Mouse (Mus musculus): ENCODE results near the gene Tex19.1. TPM values are rescaled to one million over a fixed set of nuclear protein-coding genes. Genes with fewer than 3 reads are reported as not detected.
"Not testable (repeated sequence)": the region's sequence is repeated elsewhere in the genome, so short reads cannot be mapped to it uniquely, and the experiment has no call there.

The Tex19.1 gene
- polyA plus RNA-seq (2014; fragmentation: Nextera tagmentation; extraction: Ambion mirVana), result not detected in 2 replicates

DNA sequence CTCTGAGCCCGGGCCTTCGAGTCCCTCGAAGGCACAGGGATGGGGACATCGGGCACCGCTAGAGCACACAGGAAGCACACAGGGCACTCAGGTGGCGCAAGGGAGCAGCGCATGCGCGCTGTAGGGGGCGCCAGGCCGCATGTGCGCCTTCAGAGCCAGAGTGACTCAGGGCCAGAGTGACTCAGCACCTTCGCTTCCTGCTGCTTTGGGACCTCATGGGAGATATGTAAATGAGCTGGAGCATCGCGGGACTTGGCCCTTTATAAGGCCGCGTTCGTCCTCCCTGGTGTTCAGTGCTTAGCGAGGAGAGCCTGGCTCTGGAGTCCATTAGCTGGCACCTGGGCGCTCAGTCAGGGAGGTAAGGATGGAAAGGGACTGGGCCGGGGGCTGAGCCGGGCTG lies at the start of gene Tex19.1:
Gene Tex19.1 (plus strand): TSS at position 279 of the 400 bp plus-strand sequence.
- no peak for ATAC-seq (ENCODE audit: low FRiP score, low TSS enrichment)
- H3K36me3 ChIP-seq (ENCODE audit: control insufficient read depth, insufficient read depth, low read length), result no peaks in the 10 kb centered on the region
- WGBS, result 93% methylated on average over 22 of the region's 22 CpGs
- DNase-seq, result no peak
- H3K4me2 ChIP-seq (ENCODE audit: low read length), result no peak within 1 kb of the TSS
- no peak within 1 kb of the TSS for H3K9ac ChIP-seq (replicated peaks; ENCODE audit: low read length)
- no peak within 1 kb of the TSS for H3K4me3 ChIP-seq (replicated peaks; ENCODE audit: low read depth, low read length)
- no peaks in the 10 kb centered on the region for H3K4me1 ChIP-seq (ENCODE audit: control insufficient read depth, insufficient read depth, low read length)
- H3K27me3 ChIP-seq (ENCODE audit: control insufficient read depth, insufficient read depth, low read length), result no peaks in the 10 kb centered on the region
- no peak within 1 kb of the TSS for H3K27ac ChIP-seq (replicated peaks; ENCODE audit: low read depth, low read length)
- no peaks in the 10 kb centered on the region for H3K9me3 ChIP-seq (ENCODE audit: control insufficient read depth, low read length)

GRCm38 (mm10) chr11:121099762-121100161 lies 46.2 kb upstream of the Tex19.1 start:
- H3K9me3 ChIP-seq (ENCODE audit: control insufficient read depth, low read length), result 0 out of 2 replicates have a peak, but pooled peaks cover 2% of the 10 kb centered on the region
- no peak overlapping the region for H3K9ac ChIP-seq (replicated peaks; ENCODE audit: low read length)
- H3K27ac ChIP-seq (replicated peaks; ENCODE audit: low read depth, low read length), result no peak overlapping the region
- DNase-seq (no peak), ATAC-seq (ENCODE audit: low FRiP score, low TSS enrichment) (no peak)
- H3K27me3 ChIP-seq (ENCODE audit: control insufficient read depth, insufficient read depth, low read length), result no peaks in the 10 kb centered on the region
- H3K4me2 ChIP-seq (ENCODE audit: low read length), result no peak overlapping the region
- WGBS, result 77% methylated on average over 7 of the region's 7 CpGs
- no peaks in the 10 kb centered on the region for H3K4me1 ChIP-seq (ENCODE audit: control insufficient read depth, insufficient read depth, low read length)
- no peaks in the 10 kb centered on the region for H3K36me3 ChIP-seq (ENCODE audit: control insufficient read depth, insufficient read depth, low read length)
- no peak overlapping the region for H3K4me3 ChIP-seq (replicated peaks; ENCODE audit: low read depth, low read length)

- H3K27me3 ChIP-seq (ENCODE audit: control insufficient read depth, insufficient read depth, low read length), result no peaks in the 10 kb centered on the region
- no peak for DNase-seq
- H3K36me3 ChIP-seq (ENCODE audit: control insufficient read depth, insufficient read depth, low read length), result no peaks in the 10 kb centered on the region
- H3K4me3 ChIP-seq (replicated peaks; ENCODE audit: low read depth, low read length), result no peak overlapping the region
- H3K9me3 ChIP-seq (ENCODE audit: control insufficient read depth, low read length), result 0 out of 2 replicates have a peak, but pooled peaks cover 2% of the 10 kb centered on the region
- H3K27ac ChIP-seq (replicated peaks; ENCODE audit: low read depth, low read length), result no peak overlapping the region
- no peak overlapping the region for H3K9ac ChIP-seq (replicated peaks; ENCODE audit: low read length)
- no peak overlapping the region for H3K4me2 ChIP-seq (ENCODE audit: low read length)
- WGBS, result 78% methylated on average over 7 of the region's 7 CpGs
- no peak for ATAC-seq (ENCODE audit: low FRiP score, low TSS enrichment)
- H3K4me1 ChIP-seq (ENCODE audit: control insufficient read depth, insufficient read depth, low read length), result no peaks in the 10 kb centered on the region
Observed at GRCm38 (mm10) chr11:121100692-121101091, 45.3 kb upstream of the Tex19.1 start.

- WGBS, result 94% methylated on average over 4 of the region's 4 CpGs
- H3K4me2 ChIP-seq (ENCODE audit: low read length), result no peak overlapping the region
Observed at GRCm38 (mm10) chr11:121101124-121101805, 44.7 kb upstream of the Tex19.1 start.

DNA sequence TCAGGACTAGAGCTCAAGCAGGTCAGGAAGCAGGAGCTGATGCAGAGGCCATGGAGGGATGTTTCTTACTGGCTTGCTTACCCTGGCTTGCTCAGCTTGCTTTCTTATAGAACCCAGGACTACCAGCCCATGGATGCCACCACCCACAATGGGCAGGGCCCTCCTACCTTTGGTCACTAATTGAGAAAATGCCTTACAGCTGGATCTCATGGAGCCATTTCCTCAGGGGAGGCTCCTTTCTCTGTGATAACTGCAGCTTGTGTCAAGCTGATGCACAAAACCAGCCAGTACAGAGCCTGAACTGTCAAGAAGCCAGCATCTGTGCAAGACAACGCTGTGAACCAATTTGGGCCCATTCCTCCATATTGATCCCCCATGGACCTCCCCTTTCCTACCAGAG lies 38.7 kb upstream of the Tex19.1 start:
- WGBS, result 91% methylated on average over 1 of the region's 1 CpGs
- not testable (repeated sequence) for DNase-seq; H3K27me3 ChIP-seq (ENCODE audit: control insufficient read depth, insufficient read depth, low read length); H3K4me2 ChIP-seq (ENCODE audit: low read length); H3K27ac ChIP-seq (replicated peaks; ENCODE audit: low read depth, low read length); ATAC-seq (ENCODE audit: low FRiP score, low TSS enrichment); H3K9me3 ChIP-seq (ENCODE audit: control insufficient read depth, low read length); H3K4me3 ChIP-seq (replicated peaks; ENCODE audit: low read depth, low read length); H3K9ac ChIP-seq (replicated peaks; ENCODE audit: low read length); H3K36me3 ChIP-seq (ENCODE audit: control insufficient read depth, insufficient read depth, low read length); H3K4me1 ChIP-seq (ENCODE audit: control insufficient read depth, insufficient read depth, low read length)

More at GRCm38 (mm10) chr11:121101124-121101805, 44.7 kb upstream of the Tex19.1 start:
- Histone ChIP-seq H3K9ac (replicated peaks; ENCODE audit: low read length) (no peak overlapping the region), H3K9me3 (ENCODE audit: control insufficient read depth, low read length) (0 out of 2 replicates have a peak, but pooled peaks cover 2% of the 10 kb centered on the region), H3K36me3 (ENCODE audit: control insufficient read depth, insufficient read depth, low read length) (no peaks in the 10 kb centered on the region), H3K27ac (replicated peaks; ENCODE audit: low read depth, low read length) (no peak overlapping the region), H3K4me1 (ENCODE audit: control insufficient read depth, insufficient read depth, low read length) (no peaks in the 10 kb centered on the region), H3K27me3 (ENCODE audit: control insufficient read depth, insufficient read depth, low read length) (no peaks in the 10 kb centered on the region), H3K4me3 (replicated peaks; ENCODE audit: low read depth, low read length) (no peak overlapping the region)
- ATAC-seq (ENCODE audit: low FRiP score, low TSS enrichment) (no peak), DNase-seq (no peak)

DNA sequence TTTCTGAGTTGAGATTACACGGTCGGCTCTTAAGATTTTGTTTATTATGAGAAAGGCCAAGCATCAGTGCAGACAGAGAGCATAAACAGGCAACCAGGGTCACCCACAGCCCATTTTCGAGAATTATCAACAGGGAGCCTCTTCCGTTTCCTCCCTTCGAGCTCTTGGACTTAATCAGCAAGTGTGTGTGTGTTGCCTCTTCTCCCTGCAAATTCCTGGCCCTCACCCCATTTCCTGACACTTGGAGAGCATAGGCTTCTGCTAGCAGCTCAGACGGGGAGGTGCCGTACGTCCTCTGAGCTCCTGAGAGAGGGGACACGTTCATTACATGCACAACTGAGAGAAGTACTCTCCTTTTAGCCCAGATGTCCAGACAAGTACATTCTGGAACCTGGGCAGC lies 37.9 kb upstream of the Tex19.1 start:
- Histone ChIP-seq H3K27me3 (ENCODE audit: control insufficient read depth, insufficient read depth, low read length) (no peaks in the 10 kb centered on the region), H3K9ac (replicated peaks; ENCODE audit: low read length) (no peak overlapping the region), H3K4me1 (ENCODE audit: control insufficient read depth, insufficient read depth, low read length) (no peaks in the 10 kb centered on the region), H3K36me3 (ENCODE audit: control insufficient read depth, insufficient read depth, low read length) (no peaks in the 10 kb centered on the region), H3K4me3 (replicated peaks; ENCODE audit: low read depth, low read length) (no peak overlapping the region), H3K9me3 (ENCODE audit: control insufficient read depth, low read length) (no peaks in the 10 kb centered on the region), H3K4me2 (ENCODE audit: low read length) (no peak overlapping the region), H3K27ac (replicated peaks; ENCODE audit: low read depth, low read length) (no peak overlapping the region)
- DNase-seq, result no peak
- WGBS, result 84% methylated on average over 9 of the region's 9 CpGs
- ATAC-seq (ENCODE audit: low FRiP score, low TSS enrichment), result no peak

GRCm38 (mm10) chr11:121109986-121110385 lies 36.0 kb upstream of the Tex19.1 start:
- no peaks in the 10 kb centered on the region for H3K9me3 ChIP-seq (ENCODE audit: control insufficient read depth, low read length)
- no peaks in the 10 kb centered on the region for H3K4me1 ChIP-seq (ENCODE audit: control insufficient read depth, insufficient read depth, low read length)
- no peaks in the 10 kb centered on the region for H3K27me3 ChIP-seq (ENCODE audit: control insufficient read depth, insufficient read depth, low read length)
- no peak overlapping the region for H3K4me2 ChIP-seq (ENCODE audit: low read length)
- 4% methylated on average over 2 of the region's 2 CpGs for WGBS
- DNase-seq, result peak; percentile 81
- H3K9ac ChIP-seq (replicated peaks; ENCODE audit: low read length), result no peak overlapping the region
- H3K36me3 ChIP-seq (ENCODE audit: control insufficient read depth, insufficient read depth, low read length), result no peaks in the 10 kb centered on the region
- no peak overlapping the region for H3K4me3 ChIP-seq (replicated peaks; ENCODE audit: low read depth, low read length)
- ATAC-seq (ENCODE audit: low FRiP score, low TSS enrichment), result no peak
- no peak overlapping the region for H3K27ac ChIP-seq (replicated peaks; ENCODE audit: low read depth, low read length)

- DNase-seq, result no peak
- Histone ChIP-seq H3K4me3 (replicated peaks; ENCODE audit: low read depth, low read length) (no peak overlapping the region), H3K9me3 (ENCODE audit: control insufficient read depth, low read length) (no peaks in the 10 kb centered on the region), H3K4me1 (ENCODE audit: control insufficient read depth, insufficient read depth, low read length) (no peaks in the 10 kb centered on the region), H3K36me3 (ENCODE audit: control insufficient read depth, insufficient read depth, low read length) (no peaks in the 10 kb centered on the region), H3K9ac (replicated peaks; ENCODE audit: low read length) (no peak overlapping the region), H3K4me2 (ENCODE audit: low read length) (no peak overlapping the region), H3K27ac (replicated peaks; ENCODE audit: low read depth, low read length) (no peak overlapping the region), H3K27me3 (ENCODE audit: control insufficient read depth, insufficient read depth, low read length) (no peaks in the 10 kb centered on the region)
- WGBS, result 87% methylated on average over 3 of the region's 3 CpGs
- ATAC-seq (ENCODE audit: low FRiP score, low TSS enrichment), result no peak
Observed at GRCm38 (mm10) chr11:121111051-121111450, 34.9 kb upstream of the Tex19.1 start.

DNA sequence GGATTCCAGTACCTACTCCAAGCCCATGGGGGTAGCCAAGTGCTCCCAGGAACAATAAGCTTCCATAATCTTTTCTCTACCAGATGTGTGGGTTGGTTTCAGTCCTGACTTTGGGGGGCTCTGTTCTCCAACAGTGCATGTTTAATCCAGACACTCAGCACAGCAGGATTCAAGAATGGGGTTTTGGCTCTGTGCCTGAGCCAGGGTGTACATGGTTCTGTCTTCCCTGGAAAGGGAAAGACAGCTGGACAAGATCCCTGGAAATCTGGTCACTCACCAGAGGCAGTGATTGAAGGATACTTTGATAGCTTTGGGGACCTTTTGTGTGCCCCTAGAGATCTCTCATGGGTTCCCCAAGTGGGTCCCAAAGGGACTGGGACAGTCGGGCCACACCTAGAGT lies 34.3 kb upstream of the Tex19.1 start:
- Histone ChIP-seq H3K9ac (replicated peaks; ENCODE audit: low read length) (no peak overlapping the region), H3K4me1 (ENCODE audit: control insufficient read depth, insufficient read depth, low read length) (no peaks in the 10 kb centered on the region), H3K27ac (replicated peaks; ENCODE audit: low read depth, low read length) (no peak overlapping the region), H3K27me3 (ENCODE audit: control insufficient read depth, insufficient read depth, low read length) (no peaks in the 10 kb centered on the region), H3K4me2 (ENCODE audit: low read length) (no peak overlapping the region), H3K9me3 (ENCODE audit: control insufficient read depth, low read length) (no peaks in the 10 kb centered on the region), H3K4me3 (replicated peaks; ENCODE audit: low read depth, low read length) (no peak overlapping the region), H3K36me3 (ENCODE audit: control insufficient read depth, insufficient read depth, low read length) (no peaks in the 10 kb centered on the region)
- ATAC-seq (ENCODE audit: low FRiP score, low TSS enrichment) (no peak), DNase-seq (no peak)
- WGBS, result 83% methylated on average over 1 of the region's 1 CpGs

Data from midbrain, embryonic 14.5 days (tissue).